Mouse (Mus musculus): ENCODE measurements around the gene Nrn1l.
A peak's percentile ranks its signal among the peaks of the same experiment; 100 is the strongest.

Gene Nrn1l

DNA sequence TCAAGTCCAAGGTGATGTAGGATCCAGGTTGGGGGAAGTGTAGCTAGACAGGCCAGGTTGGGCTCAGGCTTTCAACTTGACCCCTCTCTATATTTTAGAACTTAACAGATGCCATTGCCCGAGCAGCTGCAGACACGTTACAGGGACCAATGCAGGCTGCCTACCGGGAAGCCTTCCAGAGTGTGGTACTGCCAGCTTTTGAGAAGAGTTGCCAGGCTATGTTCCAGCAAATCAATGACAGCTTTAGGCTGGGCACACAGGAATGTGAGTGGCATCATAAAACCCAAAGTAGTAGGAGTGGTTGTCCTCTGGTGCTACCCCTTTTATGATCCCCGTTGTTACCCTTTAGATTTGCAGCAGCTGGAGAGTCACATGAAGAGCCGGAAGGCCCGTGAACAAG is 2.5 kb upstream of the Nrn1l start:
- DNase-seq: peak in 1 of 2 experiments; percentile 33

DNA sequence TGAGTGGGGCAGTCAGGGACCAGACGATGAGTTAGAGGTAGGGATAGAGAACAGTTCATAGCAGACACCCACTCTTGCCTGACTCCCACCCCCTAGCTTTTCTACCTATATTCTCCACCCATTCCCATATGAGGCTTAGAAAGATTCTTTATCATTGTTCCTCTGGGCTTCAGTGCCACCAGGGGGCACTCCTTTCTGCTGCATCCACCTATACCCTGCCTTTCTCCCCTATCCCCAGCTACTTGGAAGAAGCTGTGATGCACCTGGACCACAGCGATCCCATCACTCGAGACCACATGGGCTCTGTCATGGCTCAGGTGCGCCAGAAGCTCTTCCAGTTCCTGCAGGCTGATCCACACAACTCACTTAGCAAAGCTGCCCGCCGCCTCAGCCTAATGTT is 935 bp upstream of the Nrn1l start:
- peak in 1 of 2 experiments; percentile 55 for DNase-seq

DNA sequence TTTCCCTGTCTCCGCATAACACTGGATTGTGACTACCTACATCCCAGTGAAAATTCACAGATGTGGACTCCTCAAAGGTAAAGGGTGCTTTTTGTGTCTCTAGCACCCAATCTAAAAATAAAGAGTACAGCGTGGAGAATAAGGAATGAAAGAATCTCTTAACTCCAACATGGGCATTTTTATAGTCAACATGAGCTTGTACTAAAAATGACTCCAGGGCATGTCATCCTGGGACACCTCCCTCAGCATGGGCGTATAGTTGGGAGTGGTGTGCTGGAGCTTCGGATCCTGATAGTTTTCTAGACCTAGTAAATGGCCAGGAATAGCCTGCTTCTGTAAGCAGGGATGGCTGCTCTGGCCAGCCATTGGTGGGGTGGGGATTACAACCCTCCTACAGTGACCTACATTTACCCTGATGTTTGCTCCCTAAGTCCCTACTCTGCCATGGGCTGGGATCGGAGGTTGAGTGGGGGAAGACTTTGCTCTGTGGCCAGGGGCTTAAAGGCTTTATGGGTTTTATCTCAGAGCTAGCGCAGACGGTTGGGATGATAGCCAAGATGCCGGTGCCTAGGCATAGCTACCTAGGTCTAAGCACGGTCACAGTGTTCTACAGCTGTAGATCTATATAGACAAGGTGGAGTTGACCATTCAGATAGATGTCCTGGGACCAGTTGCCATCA is 4.6 kb downstream of the Nrn1l start:
- DNase-seq: no peak

DNA sequence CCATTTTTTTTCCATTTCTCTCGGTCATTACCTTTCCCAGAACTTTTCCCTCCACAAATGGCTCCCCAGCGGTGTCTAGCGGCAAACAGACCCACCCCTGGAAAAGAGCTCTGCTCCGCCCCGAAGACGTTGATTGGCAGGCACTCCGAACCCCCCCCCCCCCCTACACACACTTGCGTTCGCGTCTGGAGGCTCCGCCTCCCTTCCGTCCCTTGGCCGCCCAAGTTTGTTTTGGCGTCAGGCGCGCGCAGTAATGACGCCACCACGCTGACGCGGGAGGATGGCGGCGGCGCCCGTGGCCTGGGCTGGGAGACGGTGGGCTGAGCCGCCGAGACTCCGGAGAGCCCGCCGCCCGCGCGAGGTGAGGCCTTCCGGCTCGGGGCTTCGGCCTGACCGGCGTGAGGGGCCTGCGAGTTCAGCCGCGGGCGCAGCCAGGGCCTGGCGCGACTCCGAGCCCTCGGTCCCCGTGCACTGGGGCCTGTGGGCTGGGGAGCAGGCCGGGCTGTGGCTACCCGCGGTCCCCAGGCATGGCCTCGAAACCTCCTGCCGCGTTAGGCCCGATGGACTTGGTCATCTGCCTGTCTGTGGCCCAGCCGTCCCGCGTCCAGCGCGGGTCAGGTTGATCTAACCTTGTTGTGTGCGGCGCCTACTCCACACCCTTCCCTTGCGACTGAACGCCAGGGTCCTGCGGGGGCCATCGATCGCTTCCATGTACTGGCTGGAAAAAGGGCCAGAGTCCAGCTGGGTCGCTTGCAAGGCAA is 7.0 kb downstream of the Nrn1l start, which contains the start of gene Pskh1:
TSS of gene Pskh1 (plus strand) at position 262 of the 761 bp plus-strand sequence.
- peak; percentile 96 for DNase-seq

DNA sequence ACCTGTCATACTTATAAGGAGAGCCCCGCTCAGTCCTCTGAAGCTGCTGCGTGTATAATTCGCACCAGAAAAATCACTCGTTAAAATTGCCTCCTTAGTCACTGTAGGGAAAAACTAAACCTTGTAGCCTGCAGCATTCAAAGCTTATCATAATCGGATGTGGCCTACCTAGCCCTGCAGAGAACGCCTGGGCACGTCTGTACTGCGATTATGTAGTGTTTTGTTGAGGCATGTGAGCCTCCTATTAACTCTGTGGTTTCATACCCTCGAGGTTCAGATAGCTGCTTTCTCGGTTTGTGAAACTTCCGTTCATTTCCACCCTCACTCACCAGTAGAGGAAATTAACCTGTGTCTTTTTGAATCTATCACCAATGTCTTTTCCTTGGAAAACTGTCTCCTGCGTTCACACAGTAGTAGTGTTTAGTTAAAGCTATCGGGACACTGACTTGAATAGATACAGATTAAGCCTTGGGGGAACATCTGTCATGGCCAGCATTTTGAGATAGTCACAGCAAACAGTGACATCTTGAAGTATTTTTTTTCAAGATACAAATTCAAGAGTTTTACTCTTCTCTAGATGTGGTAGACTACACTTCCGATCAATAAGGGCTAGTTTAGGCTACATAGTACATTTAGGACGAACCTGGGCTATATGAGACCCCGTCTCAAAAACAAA is 7.7 kb downstream of the Nrn1l start:
- no peak for DNase-seq

DNA sequence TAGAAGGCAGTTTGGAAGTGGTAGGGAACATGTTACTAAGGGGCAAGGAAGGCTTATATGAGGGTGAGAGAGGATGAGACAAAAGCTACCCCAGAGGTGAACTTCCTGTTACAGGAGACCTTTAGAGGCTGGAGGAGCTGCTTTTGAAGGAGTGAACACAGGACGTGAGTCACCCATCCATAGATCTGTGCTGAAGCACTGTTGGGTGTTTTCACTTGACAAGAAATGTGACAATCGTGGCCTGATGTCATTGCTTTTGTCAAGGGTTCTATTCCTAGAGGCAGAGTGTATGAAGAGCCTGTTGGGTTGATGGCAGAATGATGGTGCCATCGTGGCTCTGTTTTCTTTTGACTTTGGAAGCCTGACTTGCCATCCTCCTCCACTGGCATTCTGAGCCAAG is 26.0 kb downstream of the Nrn1l start:
- DNase-seq: no peak

DNA sequence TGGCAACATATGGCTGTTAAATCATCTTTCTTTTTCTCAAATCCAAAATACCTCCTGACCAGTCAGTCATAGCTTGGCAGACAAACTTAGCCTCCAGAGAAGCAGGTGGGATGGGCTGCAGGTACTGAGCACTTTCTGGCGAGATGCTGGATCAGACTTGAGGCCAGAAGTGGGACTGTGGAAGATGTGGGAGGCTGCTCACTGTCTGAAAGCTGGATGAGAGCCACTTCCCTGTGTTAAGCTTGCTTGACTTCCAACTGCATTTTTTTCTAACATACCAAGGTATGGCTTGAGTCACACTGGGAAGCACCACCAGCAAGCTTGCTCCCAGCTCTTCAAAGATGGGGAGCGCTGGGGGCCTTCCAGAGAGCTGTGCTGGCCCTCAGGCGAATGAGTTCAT is 31.8 kb downstream of the Nrn1l start:
- no peak for DNase-seq

DNA sequence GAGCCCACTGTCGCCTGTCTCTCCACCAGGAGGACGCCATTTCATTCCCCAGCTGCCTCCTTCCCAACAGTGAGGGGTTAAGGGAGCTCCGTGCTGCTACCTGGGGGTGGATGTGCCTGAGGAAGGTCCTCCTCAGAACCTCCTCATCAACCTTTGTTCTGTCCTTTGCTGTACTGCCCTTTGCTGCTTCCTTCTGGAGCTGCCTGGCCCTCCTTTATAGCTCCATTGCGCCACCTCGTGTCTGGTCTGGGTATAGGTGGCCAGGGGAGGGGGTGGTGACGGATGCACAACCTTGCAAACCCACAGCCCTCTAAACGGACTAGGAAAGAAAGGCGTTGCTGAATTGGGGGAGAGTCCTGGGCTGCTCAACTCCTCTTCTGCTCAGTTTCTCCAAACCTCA is 37.2 kb downstream of the Nrn1l start:
- peak; percentile 86 to 93 for DNase-seq

DNA sequence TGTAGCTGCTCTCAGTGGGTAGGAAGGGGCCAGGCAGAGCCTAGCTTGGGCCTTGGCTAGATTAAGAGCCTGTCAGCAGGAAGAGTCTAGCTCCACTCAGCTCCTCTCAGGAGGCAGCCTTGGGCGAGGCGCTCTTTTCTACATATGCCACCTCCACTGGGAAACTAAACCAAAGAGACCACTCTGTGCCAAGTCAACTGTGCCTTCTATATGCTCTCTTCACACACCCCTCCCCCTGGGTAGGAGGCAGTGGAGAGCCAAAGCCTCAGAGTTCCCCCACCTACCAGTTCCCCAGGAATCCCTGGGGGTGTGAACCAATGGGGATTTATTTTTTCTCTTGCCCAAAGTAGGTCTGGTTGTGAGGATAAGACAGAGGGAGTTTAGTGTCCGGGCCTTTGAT is 37.9 kb downstream of the Nrn1l start:
- DNase-seq: no peak

DNA sequence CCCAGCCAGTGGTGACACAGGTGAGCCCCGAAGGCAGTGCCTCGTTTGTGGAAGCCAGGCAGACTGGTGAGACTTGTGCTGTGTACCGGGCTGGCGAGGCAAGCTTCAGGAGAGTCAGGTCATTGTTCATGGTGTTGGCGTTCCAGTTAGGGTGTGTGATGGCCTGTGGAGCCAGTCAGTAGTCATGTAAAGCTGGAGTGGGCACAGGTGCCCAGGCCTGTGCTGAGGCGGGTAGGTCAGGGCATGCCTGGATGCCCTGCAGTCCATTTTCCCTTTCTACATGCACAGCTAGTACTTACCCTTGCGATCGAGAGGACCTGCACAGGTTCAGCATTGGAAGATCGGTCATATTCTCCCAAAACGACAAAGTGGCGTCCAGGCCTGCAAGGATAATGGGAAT is 39.2 kb downstream of the Nrn1l start:
- DNase-seq: no peak

DNA sequence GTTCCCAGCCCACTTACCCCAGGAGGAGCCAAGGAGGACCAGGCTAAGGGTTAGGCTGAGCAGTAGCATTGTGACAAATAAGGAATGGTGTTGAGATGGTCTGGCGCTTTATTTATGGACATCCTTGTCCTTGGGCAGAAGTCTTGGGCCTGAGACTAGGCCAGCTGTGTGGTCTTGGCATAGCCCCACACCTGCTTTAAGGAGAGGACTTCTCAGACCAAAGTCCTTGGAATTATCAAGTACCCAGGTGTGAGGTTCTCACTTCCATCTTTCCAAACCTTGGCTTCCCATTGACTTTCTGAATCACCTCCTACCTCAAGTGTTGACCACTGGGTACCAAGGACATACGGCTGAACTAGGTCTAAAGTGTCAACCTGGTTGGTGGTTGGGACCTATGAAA is 40.4 kb downstream of the Nrn1l start, which contains the start of gene Ctrl:
TSS of gene Ctrl (minus strand) at position 101 of the 400 bp plus-strand sequence.
- DNase-seq: no peak

DNA sequence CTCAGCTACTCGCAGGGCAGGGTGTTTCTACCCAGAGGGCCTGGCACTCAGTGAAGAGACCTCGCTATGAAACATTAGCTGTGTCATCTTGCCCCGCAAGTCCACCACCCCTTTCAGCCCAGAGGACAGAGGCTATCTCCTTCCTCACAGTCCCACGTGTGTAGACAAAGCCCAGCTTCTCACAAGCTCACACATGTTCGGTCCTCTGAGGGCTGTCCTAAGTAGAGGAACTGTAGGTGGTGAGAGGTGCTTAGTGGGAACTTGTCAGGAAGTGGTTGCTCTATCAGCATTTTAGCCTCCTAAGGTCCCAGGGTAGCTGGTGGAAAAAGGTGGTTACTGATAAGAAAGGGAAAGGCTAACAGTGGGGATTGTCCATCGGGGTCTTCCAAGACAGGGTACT is 41.7 kb downstream of the Nrn1l start:
- no peak for DNase-seq

DNA sequence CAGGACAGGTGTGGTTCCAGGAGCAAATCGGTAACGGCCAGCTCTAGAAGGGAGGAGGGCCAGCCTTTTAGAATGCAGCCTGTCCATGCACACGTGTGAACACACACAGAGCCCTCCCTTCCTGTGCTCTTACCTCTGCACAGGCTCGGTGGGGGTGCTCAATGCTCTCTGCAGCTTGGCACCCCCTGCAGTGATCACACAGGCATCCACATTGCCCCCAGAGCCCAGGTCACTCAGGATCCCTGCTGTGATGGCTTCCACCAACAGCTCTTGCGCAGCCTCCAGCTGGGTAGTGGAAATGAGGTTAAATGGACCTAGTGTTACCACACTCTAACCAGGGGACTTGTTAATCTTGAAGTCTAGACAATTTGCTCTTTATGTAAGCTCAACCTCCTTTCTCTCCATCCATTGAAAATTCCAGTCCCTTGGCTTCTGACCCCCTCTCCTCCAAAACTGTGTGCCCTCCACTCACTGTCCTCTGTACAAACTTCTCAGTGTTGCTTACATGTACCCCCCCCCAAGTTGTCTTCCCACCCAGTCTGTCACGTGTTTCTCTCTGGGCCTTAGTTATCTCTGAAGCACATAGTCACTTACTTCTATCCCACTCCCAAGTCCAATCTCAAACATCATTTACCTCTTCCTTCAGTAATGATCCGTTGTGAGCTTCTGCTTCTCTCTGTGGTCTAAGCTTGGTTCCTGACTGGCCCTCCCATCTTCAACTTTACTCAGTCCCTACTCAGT is 42.7 kb downstream of the Nrn1l start:
- DNase-seq: peak in 1 of 2 experiments; percentile 42

DNA sequence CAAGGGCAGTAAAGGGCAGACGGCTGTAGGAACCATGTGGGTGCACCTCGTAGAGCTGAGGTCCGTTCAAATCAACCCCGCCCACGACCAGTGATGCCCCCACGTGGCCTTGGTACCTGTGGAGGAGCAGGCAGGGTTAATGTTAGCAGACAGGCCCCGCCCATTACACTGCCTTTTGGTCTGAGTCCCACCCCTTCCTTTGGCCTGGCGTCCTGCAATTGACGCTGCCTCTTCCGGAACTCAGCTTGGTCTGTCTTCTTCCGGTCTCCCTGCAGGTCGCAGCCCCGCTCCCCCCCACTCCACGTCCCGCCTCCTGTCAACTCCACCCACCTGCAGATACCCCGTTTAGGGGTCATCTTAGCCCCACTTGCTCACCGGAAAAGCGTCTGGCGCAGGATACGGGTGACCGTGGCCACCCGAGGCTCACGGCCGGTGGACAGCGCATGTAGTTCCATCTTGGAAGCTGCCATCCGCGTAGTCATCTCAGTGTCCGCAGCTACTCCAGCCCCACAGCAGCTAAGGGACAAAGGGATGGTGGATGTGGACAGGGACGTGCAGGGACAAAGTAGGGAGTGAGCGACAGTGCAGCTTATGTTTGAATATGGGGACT is 43.6 kb downstream of the Nrn1l start:
- DNase-seq: peak; percentile 90 to 93

DNA sequence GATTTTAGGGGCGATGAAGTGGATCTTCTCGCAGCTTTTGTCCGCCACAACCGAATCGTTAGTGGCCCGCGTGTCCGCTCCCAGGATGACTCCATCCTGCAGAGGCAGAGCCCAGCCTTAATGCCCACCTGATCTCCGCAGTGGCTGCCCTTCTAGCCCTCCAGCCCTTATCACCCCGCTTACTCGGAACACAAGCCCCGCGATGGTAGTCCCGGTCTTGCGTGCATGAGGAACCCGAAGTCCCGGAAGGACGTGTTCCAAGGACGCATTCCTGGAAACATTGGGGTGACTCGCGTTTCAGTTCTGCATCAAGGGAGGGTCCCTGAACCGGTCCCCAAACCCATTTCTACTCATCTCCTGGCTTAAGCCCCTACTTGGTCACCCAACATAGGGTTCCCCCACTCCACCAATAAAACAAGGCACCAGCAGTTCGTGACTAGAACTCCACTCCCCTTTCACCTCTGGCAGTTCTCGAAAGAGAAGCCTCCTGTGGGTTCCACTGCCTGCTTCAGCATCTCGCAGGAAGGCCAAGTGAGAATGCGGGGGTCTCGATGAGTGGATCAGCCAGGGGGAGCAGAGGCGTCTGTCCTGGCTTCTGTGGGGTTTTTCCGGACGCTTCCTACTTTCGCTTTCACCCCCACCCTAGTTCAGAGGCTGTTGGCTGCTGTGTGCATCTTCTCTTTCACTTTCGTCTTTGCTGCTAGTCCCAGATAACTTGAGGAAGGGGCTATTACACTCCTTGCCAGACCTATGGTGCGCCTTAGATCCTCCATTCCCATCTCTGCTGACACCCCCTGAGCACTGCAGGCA is 44.3 kb downstream of the Nrn1l start:
- peak in 1 of 2 experiments; percentile 59 for DNase-seq

DNA sequence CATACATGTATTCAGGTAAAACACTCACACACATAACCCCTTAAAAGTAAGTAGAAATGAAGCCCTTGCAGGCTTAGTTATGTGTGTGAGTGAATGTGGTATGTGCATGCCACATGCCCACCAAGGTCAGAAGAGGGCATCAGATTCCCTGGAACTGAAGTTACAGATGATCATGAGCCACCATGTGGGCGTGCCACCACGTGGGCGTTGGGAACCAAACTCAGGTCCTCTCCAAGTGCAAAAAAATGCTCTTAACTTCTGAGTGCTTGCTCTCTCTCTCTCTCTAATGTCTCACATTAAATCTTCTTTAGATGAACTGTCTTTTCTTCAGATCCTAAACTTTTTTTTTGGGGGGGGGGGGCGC is 44.9 kb downstream of the Nrn1l start, which contains the start of gene Psmb10:
TSS of gene Psmb10 (minus strand) at position 139 of the 364 bp plus-strand sequence.
- DNase-seq: peak in 1 of 2 experiments; percentile 40

DNA sequence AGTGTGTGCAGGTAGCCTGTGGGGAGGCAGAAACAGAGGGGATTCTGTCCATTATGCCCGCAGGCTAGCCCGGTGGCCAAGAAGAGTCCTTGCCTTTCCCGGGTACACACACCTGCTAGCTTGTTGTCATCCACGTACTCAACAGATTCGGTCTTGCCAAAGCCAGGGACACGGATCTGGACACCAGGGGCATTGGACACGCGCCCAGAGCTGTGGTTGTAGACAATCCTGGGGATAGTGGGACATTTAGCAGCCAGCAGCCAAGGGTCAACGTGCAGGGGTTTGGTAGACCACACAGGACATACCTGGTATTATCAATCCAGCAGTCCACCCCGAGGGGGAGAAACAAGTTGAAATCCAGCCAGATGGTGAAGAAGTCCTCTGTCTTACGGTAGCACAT is 48.7 kb downstream of the Nrn1l start:
- DNase-seq: no peak

DNA sequence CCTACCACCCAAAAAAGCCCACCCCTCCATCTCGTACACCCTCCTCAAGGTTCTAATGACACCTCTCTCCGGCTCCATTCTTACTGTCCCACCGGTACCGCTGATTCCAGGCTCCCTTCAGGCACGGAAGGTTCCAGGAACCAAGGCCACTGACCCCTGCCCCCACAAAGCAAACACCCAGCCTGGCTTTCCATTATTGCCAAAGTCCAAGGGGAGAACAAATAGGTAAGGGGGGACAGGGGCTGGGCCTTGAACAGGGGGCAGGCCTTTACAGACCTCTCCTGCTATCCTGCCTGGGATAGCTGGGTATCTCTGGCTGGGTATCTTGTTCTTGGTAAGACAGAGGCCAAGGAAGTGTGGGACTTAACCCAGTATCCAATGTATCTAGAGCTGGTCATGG is 49.2 kb downstream of the Nrn1l start:
- DNase-seq: no peak

DNA sequence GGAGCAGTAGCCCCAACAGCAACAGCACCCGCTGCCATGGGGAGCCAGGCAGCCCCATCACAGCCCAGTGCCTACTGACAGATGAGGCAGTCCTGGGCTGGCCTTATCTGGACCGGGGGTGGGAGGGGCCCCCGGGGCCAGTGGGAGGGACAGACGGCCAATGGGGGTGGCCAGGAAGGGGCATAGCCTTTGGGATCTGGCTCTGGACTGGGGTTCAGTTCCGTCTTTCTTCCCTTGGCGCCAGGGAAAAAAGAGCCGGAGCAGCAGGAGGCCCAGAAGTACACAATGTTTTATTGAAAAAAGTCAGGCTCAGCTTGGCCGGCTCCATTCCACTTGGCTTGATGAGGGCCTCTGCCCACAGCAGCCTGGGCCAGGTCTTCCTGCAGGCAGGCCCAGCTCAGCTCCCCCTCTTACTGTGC is 50.0 kb downstream of the Nrn1l start, which contains the start of gene Lcat:
TSS of gene Lcat (minus strand) at position 62 of the 419 bp plus-strand sequence.
- peak; percentile 28 to 44 for DNase-seq
